Mouse (Mus musculus) heart, adult 18-20 months (tissue): ENCODE results near the gene Fat4. TPM values are rescaled to one million over a fixed set of nuclear protein-coding genes. Genes with fewer than 3 reads are reported as not detected.
A peak's percentile ranks its signal among the peaks of the same experiment; 100 is the strongest.

Experiments
- DNase-seq, 2 experiments: peaks; one replicate each; pipeline ENCODE4 v3.0.0; 2021 to 2022; ENCODE audit warnings: mixed read lengths in 1 of 2
- total RNA-seq, 2 experiments: library from RNA; stranded (reverse); gene quantifications; 2 replicates each; pipeline ENCODE4 v1.2.3; 2021

Fat4 gene
- total RNA-seq, 2 experiments from 2014 or later: 3.9 to 4.0 TPM

DNA sequence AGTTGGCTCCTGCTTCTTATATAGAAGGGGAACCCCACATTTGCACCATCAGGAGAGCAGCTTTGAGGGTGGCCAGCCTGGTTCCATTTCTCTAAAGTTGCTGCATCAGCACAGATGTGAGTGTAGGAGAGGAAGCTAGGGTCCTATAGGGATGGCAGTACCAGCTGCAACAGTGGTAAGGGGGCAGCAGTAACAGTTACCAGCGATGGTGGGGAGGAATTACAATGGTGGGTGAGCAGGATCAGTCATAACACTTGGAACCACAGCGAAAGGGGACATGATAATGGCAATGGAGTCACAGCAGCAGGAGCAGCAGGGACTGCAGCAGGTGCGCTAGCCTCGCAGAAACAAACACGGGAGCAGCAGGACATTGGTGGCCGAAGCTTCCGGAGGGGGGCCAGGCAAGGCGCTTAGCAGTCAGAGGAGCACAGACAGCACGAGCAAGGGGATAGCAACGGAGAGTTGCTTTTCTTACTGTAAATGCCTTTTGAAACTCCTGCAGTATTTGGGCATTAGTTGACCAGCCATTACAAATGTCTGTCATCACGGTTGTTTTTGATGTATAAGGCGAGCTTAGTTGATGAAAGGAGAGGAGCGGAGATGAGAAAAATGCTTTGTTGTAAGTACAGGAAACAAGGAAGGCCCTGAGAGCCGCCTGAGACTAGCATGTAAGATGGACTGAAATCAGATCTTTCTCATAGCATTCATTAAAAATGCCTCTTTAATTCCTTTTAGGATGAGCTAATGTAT lies 21.1 kb downstream of the Fat4 start:
- DNase-seq: no peak

- no peak for DNase-seq
These were observed 21.8 kb downstream of the Fat4 start for GRCm38 (mm10) chr3:38908426-38909111.

GRCm38 (mm10) chr3:38912768-38913487 lies 26.2 kb downstream of the Fat4 start:
- no peak for DNase-seq

DNA sequence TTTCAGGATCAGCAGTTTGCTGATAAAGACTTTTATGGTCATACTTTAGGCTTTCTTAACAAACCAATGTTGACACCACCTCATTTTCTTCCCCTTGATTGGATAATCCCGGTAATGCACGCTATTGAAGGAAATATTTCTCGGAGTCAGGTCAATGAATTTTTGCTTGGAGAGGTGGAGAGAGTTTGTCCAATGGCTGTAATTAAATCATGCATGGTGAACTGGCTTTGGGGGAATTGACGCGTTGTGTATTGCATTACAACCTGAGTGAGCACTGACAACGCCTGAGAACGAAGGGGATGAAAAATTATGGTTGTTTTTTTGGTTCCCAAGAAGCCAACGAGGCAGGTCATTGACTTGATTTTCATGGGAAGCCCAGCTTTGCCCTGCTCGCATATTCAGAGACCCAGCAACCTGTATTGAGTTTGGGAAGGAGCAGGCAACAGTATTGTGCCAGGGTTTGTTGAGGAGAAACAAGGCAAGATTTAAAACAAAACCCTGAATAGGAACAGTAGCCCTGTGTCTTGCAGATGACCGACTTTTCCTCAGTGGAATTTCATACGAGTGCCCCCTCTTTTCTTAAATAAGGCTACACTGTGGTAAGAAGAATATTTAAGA lies 26.9 kb downstream of the Fat4 start:
- DNase-seq: no peak

DNA sequence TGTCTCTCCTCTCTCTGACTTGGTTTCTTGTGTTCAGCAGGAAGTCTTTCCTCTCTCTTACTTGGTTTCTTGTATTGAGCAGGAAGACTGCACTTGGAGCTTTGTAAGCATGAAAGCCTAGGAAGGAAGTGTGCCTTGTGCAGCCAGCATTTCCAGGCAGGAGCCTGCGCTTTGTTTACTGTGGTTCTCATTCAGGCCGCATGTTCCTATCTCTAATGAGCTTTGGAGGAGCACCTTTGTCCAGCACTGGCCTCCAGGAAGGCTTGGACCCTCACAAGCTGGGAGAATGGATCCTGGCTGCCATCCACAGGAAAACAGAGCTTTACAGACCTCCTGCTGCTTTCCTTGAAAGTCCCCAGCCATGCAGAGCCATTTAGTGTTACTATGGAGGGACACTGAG lies 32.2 kb downstream of the Fat4 start:
- peak; percentile 10 to 44 for DNase-seq

DNA sequence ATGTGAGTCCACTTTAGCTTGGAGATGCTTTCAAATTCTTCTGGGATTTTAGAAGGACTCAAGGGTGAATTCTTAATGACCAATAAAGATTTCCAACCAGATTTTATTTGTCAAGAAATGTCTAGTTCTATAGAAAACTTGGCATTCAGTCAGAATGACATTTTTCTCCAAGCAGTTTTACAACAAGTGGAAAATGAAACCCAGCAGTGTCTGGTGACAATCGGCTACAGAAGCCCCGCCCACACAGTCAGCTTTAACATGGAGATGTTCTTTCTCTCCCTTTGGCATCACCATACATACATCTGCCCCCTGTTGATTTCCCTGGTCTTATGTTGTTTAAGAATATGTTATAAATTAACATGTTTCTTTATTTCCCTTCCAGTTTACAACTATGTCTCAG lies 34.3 kb downstream of the Fat4 start:
- no peak for DNase-seq

DNA sequence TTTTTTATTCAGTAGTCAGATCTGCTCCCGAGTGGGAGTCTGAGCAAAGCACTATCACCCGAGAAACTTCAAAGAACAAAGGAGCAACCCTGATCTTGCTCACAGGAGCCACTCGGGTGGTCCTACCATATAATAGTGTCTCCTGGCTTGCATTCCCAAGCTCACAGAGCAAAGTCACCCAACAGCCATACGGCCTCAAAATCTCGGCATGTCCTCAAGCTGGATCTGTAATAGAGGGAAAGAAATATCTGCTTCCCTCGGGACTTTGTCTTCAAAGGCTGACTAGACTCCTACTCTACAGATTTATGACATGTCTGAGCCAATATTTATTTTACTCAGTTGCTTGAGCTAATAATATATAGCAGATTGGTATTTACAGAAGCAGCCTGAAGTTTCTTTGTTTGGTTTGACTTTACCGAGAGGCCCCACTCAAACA lies 36.5 kb downstream of the Fat4 start:
- DNase-seq: no peak

DNA sequence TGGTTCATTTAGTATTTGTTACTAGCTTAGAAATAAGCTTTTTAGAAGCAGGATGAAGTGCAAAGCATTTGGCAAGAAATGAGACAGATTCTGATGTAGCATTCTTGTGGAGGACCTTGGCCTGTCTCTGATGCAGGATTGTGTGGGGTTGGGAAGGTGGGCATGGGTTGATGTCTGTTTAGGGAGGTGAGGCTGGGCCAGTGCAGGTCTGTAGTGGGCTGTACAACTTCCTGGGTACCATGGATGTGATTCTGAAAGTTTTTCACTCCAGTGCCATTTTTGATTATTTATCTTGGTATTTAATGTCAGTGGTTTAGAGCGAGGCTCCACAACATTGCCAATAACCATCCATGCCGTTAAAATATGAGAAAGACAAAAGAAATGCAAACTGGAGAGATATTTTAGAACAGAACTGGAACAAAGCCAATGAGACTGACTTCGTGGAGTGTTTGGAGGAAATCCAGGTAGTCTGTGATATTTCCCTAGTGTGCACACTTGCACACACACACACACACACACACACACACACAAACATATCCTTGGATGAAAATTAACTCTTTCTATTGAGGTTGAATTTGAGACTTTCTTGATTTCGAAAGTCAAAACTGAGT lies 41.4 kb downstream of the Fat4 start:
- peak; percentile 5 to 23 for DNase-seq

GRCm38 (mm10) chr3:38928751-38929150 lies 42.0 kb downstream of the Fat4 start:
- peak; percentile 18 to 30 for DNase-seq

DNA sequence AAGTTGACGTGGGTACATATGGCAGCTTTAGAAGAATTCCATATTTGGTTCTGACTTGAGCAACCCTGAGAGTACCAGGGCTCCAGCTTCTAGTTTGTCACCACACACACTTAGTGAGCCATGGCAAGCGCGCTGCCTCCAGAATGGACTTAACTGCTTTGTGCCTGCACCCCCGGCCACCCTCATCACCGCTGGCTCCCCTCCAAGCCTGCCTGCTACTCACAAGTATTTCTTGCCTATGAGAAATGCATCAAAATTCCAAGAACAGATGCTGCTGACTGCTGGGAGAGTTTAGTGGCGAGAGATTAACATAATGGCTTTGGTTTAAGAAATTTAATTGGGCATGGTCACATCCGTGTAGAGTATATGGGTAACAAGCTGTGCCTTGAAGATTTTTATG lies 48.0 kb downstream of the Fat4 start:
- no peak for DNase-seq

DNA sequence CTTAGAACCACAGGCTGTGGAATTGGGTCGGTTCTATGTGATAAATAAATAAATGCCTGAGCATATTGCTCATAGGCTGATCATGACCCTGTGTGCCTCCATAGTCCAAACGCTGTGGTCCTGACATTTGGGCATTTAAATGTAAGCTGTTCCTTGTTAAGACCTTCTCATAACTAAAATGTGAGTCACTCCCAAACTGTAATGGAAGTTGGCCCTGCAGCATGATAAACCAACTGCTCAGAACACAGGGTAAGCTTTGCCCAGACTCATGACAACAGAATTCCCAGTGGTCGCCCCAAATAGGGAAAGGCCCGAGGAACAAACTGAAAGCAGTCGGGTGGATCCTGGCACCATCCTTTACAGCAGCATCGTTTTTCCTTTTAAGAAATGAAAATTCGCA lies 49.7 kb downstream of the Fat4 start:
- peak; percentile 18 to 21 for DNase-seq

- DNase-seq: peak; percentile 32 to 75
These were observed 50.4 kb downstream of the Fat4 start for GRCm38 (mm10) chr3:38937159-38937558.

DNA sequence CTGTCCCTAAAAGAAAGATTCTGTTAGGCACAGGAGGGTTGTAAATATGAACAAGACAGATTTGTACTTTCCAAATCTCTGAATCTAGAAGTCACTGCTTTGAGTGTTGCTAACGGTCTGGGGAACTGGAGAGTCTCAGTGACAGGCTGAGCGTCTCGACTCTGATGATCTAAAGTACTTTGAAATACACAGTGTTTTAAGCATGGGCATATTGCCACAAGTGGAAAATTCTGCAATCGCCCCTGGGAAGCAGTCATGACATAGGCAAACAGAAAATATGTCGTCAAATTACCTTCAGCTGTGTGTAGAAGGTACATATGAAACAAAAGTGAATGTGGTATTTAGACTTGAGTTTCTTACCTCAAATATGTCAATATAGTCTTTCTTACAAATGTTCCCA lies 51.4 kb downstream of the Fat4 start:
- DNase-seq: no peak

DNA sequence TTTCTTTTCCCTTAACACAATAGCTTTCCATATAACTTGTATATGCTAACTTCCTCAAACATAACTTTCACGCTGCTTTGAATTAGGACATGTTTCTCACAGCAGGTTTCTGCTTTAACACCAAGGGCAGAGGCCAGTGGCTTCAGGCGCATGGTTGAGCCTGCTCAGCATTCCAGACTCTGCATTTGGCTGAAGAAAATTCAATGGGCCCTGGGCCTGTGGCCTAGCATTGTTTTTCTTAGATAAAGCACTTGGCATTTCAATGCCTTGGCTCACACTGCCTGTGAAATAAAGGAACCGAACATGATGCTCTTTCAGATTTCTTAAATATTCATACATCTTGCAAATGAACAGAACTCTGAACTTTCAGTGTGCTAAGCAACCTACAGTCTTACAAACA lies 52.8 kb downstream of the Fat4 start:
- peak; percentile 40 to 54 for DNase-seq

GRCm38 (mm10) chr3:38940327-38940726 lies 53.6 kb downstream of the Fat4 start:
- DNase-seq: no peak

- DNase-seq: no peak
These were observed 58.4 kb downstream of the Fat4 start for GRCm38 (mm10) chr3:38945157-38945556.

DNA sequence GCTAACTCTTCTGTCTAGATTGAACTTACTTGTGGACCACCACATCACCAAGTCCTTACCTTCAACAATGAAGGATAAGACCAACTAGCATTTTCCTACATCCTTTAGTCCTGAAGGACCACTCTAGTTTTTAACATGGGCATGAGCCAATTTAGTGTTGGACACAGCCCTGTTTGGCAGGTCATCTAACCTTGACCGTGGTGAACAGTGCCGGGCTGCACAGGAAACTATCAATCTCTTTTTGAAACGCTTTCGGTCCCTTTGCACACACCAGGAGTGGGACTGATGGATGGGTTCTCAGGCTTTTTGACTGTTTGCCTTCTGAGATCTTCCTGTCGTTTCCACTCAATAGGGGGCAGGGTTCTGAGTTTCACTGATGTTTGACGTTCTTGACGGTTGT lies 61.0 kb downstream of the Fat4 start:
- no peak for DNase-seq

- DNase-seq: peak in 1 of 2 experiments; percentile 4
These were observed 65.9 kb downstream of the Fat4 start for GRCm38 (mm10) chr3:38952602-38953001.

DNA sequence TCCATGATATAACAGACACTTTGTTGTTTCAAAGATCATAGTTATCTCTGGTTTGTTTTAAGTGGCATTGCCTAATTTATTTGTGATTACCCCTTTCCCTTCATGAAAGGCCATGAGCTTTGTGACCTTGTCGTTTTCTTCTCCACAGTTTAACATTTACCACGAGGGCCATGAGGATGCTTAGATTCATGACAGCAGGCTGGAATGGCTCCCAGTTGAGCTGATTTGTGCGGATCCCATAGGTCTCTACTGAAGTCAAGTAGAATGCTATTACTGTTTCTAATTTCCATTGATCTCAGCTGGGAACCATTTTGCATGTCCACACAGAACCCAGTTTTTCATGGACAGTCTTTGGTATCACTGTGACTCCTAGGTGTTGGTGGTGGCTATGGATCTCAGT lies 67.5 kb downstream of the Fat4 start:
- DNase-seq: no peak

- no peak for DNase-seq
These were observed 69.4 kb downstream of the Fat4 start for GRCm38 (mm10) chr3:38956012-38956648.

DNA sequence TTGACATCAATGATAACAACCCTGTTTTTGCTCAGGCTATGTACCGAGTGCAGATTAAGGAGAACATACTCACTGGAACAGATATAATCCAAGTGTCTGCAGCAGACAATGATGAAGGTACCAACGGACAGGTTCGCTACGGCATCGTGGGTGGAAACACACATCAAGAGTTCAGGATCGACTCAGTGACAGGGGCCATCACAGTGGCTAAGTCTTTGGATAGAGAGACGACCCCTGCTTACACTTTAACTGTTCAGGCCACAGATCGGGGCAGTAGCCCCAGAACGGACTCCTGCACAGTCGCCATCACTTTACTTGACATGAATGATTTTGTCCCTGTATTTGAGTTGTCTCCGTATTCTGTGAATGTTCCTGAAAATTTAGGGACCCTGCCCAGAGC lies 70.4 kb downstream of the Fat4 start:
- no peak for DNase-seq

DNA sequence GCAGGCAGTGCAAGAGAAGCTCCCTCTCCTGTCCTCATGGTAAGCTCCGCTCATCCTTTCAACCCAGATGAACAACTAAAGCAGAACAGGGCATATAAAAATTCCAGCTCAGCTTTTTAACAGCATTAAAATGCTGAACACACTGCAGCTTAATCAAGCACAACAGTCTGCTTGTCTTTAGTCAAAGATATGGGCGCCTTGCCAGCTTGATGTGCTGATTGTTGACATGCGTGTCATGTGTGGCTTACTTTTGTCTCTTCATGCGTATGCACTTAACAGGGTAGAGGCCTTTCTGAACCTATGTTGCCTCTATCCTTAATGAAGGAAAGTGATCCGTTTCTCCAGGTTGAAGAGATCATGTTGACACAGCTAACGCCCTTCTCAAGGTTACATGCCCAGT lies 75.6 kb downstream of the Fat4 start:
- no peak for DNase-seq
